Mouse (Mus musculus): ENCODE data around the gene Mta2.
A peak's percentile ranks its signal among the peaks of the same experiment; 100 is the strongest.

The Mta2 gene

GRCm38 (mm10) chr19:8929224-8930088 is 12.2 kb upstream of the Mta2 start, which contains the start of the genes Rom1 and Eml3:
Gene Rom1 (minus strand): TSS chr19:8929356.
Gene Eml3 (plus strand): TSS chr19:8929552.
- DNase-seq: peak; percentile 82

DNA sequence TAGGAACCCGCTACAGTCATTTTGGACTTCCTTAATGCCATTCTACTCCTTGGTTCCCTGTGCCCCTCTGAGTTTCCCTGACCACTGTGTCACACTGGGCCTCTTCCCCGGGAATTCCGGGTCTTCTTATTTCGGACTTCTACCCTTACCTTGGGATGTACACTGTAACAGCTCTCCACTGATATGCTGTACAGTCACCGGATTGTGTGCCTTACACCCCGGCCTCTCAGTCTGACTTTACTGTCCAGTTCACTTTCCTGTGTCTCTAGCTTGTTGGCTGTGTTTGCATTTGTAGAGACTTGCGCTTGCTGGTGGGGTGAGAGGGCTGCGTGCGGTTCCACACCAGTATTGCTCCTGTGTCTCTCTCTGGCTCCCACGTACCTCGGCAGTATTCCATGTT is 11.6 kb upstream of the Mta2 start:
- DNase-seq: no peak

DNA sequence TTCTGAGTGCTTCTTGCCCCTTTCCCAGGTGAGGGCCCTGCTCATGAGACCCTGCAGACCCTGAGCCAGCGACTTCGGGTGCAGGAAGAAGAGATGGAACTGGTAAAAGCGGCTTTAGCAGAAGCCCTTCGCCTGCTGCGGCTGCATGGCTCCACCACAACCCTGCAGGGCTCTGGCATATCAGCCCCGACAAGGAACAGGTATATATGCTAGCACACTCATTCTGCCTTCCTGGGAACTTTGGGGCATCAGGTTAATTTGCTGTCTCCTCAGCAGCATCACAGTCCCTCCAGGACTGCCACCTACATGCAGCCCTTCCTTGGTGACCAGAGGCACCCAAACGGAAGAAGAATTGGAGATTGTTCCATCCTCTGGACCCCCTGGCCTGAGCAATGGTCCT is 10.9 kb upstream of the Mta2 start:
- DNase-seq: no peak

GRCm38 (mm10) chr19:8936736-8937135 is 4.9 kb upstream of the Mta2 start:
- DNase-seq: no peak

GRCm38 (mm10) chr19:8940526-8941133 is 1.0 kb upstream of the Mta2 start:
- DNase-seq: no peak

- no peak for DNase-seq
These were observed 550 bp upstream of the Mta2 start for GRCm38 (mm10) chr19:8941136-8941514.

GRCm38 (mm10) chr19:8942276-8942964 is 745 bp downstream of the Mta2 start:
- peak; percentile 48 for DNase-seq

- DNase-seq: no peak
These were observed 1.4 kb downstream of the Mta2 start for GRCm38 (mm10) chr19:8943047-8943446.

DNA sequence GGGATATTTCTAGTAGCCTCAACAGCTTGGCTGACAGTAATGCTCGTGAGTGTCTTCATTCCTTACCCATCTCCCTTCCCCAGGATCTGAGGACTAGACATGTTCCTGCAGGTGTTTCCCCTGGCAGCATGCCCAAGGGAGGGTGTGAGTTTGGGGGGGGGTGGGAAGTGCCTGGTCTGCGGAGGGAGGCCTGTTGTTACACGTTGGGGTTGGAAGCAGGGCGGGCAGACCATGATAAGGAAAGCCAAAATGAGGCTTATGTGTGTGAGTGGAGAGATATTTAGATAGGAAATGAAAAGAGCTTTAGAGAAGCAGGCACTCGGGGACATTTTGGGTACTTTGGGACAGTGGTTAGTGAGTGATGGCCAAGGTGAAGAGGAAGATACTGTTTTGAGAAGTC is 2.4 kb downstream of the Mta2 start:
- DNase-seq: no peak

DNA sequence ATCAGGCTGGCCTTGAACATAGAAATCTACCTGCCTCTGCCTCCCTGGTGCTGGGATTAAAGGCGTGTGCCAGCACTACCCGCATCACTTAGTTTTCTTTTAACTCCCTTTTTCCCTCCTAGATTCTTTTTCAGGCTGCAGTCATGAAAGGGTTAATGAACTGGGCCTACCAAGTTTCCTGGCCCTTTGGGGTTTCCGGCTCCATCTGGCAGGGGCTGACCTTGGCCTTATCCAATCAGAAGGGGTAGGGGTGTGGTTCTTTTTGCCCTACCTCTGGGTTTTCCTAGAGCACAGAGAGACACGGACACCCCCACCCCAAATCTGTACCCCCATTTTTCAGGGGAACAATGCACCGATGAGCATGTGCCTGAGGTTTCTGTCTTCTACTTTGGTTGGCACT is 3.1 kb downstream of the Mta2 start:
- no peak for DNase-seq

GRCm38 (mm10) chr19:8945251-8945650 is 3.6 kb downstream of the Mta2 start:
- no peak for DNase-seq

DNA sequence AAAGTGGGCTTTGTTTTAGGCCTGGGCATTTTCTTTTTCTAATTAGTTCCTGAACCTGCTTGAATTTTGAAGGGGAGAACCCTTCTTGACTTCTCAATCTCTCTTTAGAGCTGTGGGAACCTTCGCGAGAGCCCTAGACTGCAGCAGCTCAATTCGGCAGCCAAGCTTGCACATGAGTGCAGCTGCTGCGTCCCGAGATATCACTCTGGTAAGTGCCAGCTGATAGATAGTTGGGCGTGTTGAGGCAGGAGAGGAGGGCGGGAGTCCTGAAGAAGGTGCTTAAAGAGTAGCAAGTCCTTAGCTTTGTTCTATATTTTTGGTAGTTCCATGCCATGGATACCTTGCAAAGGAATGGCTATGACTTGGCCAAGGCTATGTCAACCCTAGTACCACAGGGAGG is 5.3 kb downstream of the Mta2 start:
- DNase-seq: no peak

DNA sequence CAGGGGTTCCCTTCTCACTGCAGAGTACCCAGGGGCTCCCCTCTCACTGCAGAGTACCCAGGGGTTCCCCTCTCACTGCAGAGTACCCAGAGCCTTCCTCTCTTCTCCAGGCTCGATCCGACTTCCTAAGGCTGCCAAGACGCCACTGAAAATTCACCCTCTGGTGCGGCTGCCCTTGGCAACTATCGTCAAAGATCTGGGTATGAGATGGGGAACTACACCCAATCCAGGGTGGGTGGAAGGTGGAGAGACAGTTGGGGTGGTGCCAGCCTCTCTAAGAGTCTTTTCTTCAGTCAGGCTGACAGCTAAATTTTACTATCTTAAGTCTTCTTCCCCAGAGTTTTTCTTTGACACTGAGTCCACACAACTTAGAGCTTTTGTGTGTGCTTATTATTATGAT is 8.5 kb downstream of the Mta2 start:
- DNase-seq: no peak

GRCm38 (mm10) chr19:8952241-8952640 is 10.6 kb downstream of the Mta2 start:
- no peak for DNase-seq

DNA sequence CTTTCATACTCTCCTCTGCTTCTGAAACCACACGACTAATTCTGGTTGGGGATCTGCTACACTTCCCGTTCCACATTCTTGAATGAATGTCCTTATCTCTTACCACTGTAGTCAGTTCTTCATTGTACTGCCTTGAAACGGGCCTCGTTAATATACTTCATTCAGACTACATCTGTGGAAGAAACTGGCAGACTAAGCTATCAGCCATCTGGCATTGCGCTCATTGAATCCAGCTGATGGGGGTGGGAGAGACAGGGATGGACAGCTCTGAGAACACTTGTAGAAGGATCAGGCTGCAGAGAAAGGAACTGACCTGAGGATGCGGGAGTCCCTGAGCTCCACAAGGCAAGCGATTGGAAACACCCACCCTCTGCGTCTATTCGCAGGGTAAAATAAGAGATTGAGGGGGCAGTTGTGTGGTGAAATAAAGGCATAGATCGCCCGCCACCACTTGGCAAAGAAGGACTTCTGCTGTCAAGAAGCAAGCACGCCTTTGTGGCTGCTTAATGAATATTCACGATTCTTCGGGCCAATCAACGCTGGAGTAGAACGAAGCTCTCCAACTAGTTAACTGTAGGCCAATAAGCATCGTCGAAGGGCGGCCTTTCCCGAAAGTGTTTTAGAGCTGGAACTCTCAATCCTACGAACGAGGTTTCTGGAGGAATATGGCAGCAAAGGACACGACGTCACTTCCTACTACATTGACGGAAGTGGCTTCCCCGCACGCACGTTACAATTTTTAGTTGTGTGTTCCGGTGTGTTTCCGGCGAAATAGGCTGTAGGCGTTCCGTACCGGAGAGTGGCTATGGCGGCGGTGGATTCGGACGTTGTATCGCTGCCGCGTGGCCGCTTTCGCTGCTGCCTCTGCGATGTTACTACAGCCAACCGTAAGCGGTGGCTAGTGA is 11.7 kb downstream of the Mta2 start, which contains the start of gene Tut1:
TSS of gene Tut1 (plus strand) at position 713 of the 905 bp plus-strand sequence.
- peak; percentile 95 for DNase-seq

DNA sequence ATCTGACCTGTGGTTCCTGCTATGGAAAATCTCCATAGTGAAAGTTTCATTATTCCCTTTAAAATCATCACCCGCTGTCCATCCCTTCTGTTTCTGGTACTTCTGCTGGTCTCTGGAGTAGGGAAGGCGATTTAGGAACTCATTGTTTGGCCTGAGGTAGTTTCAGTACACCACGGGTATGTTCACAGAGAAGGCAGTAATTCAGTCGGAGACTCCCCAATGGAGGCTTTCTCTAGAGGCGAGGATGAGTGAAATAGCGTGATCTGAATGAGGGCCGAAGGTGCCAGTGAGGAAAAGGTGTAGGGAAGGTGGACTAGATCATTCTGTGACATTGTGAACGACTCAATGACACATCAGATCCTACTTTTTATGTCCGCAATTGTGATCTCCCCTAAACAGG is 12.5 kb downstream of the Mta2 start:
- no peak for DNase-seq

DNA sequence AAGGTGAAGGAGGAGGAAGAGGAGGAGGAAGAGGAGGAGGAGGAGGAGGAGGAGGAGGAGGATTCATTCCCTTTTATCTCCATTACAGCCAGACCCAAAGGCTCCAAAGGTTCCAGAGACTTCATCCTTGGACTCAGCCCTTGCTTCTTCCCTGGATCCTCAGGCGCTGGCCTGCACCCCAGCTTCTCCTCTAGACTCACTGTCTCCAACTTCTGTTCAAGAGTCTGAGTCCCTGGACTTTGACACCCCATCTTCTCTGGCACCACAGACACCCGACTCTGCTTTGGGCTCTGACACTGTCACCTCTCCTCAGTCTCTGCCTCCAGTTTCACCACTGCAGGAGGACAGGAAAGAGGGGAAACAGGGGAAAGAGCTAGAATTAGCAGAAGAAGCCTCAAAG is 20.6 kb downstream of the Mta2 start:
- no peak for DNase-seq

DNA sequence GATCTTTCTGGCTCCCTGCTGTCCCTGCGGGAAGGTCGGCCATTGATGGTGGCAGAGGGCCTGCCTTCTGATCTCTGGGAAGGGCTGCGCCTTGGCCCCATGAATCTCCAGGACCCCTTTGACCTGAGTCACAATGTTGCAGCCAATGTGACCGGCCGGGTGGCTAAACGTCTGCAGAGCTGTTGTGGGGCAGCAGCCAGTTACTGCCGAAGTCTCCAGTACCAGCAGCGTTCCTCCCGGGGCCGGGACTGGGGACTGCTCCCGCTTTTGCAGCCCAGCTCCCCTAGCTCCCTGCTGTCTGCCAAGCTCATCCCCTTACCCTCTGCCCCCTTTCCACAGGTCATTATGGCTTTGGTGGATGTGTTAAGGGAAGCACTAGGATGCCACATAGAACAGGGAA is 23.4 kb downstream of the Mta2 start:
- DNase-seq: no peak

GRCm38 (mm10) chr19:8965771-8966170 is 24.1 kb downstream of the Mta2 start:
- DNase-seq: peak; percentile 36

GRCm38 (mm10) chr19:8966198-8966589 is 24.5 kb downstream of the Mta2 start:
- no peak for DNase-seq

- peak; percentile 100 for DNase-seq
These were observed 25.1 kb downstream of the Mta2 start, which contains the start of gene Eef1g for GRCm38 (mm10) chr19:8966590-8967372. Gene Eef1g (plus strand): TSS chr19:8967041.

GRCm38 (mm10) chr19:8967373-8967743 is 25.7 kb downstream of the Mta2 start:
- no peak for DNase-seq
